Mouse (Mus musculus): Measurements from ENCODE around the gene Kcnh1. TPM values are rescaled to one million over a fixed set of nuclear protein-coding genes. Genes with fewer than 3 reads are reported as not detected.

Kcnh1 gene
- total RNA-seq, 2 experiments from 2014 or later: 0.05 TPM; not detected in 1

- no peak for DNase-seq (ENCODE audit: low spot score)
These were observed 214.6 kb downstream of the Kcnh1 start for GRCm38 (mm10) chr1:192405136-192405535.

DNA sequence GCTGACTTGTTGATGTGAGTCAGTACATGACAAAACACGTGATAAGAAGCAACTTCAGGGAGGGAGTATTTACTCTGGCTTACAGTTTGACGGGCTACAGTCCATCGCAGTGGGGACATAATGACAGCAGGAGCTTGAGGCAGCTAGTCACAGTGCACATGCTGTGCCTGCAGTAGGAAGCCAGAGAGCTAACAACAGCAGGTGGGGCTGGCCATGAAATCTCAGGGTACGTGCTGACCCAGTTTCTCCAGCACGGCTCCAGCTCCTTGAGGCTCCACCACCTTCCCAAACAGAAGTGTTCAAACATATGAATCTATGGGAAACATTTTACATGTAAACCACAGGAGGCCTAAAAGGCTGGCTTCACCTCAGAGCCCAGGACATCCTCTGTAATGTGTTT, 216.0 kb downstream of the Kcnh1 start:
- no peak for DNase-seq (ENCODE audit: low spot score)

- DNase-seq (ENCODE audit: low spot score): no peak
These were observed 225.2 kb downstream of the Kcnh1 start for GRCm38 (mm10) chr1:192415813-192416212.

DNA sequence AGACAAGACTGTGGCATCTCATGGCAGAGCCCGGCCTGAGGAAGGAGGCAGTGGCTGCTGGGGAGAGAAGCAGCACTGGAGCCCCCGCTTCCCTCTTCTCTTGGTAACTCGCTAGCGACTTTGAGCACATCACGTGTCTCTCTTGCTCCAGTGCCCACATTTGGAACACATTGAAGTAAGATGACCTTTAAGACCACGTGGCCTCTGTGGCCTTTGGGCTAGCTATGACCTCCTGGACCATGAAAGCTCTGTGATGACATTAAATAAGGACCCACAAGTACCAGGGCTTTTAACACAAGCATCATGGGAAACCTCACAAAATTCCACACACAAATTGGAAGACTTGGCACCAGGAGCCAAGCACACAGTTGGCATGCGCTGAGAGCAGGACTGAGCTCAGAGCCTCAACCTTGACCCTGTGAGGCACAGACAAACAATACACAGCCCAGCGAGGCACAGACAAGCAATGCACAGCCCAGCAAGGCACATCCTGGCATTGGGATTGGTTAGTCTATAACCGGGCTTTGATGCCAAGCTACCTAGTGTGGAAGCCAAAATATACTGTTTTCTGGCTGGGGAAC, 225.8 kb downstream of the Kcnh1 start:
- no peak for DNase-seq (ENCODE audit: low spot score)

GRCm38 (mm10) chr1:192419176-192419575, 228.6 kb downstream of the Kcnh1 start:
- no peak for DNase-seq (ENCODE audit: low spot score)

GRCm38 (mm10) chr1:192421377-192422166, 231.0 kb downstream of the Kcnh1 start:
- no peak for DNase-seq (ENCODE audit: low spot score)

- no peak for DNase-seq (ENCODE audit: low spot score)
These were observed 240.8 kb downstream of the Kcnh1 start for GRCm38 (mm10) chr1:192431423-192431822.

DNA sequence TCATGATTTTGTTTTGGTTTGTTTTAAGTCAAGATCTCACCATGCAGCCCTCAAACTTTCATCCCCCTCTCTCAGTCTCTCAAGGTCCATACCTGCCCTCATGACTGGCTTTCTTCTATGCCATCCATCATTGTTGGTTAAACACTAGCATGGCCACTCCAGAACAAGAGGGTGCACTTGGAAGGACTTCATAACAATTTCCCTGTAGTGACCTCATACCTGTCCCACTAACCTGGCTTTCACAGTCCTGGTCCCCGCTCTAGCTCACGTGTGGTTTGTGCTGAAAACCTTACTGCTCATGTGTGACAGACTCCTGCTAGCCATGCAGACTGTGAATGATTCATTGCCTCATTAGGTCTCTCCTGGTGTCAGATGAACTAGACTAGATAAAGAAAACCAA, 244.9 kb downstream of the Kcnh1 start:
- no peak for DNase-seq (ENCODE audit: low spot score)

- no peak for DNase-seq (ENCODE audit: low spot score)
These were observed 248.7 kb downstream of the Kcnh1 start for GRCm38 (mm10) chr1:192439151-192439837.

GRCm38 (mm10) chr1:192442772-192443445, 252.3 kb downstream of the Kcnh1 start:
- DNase-seq (ENCODE audit: low spot score): no peak

- DNase-seq (ENCODE audit: low spot score): no peak
These were observed 253.6 kb downstream of the Kcnh1 start for GRCm38 (mm10) chr1:192443998-192444657.

DNA sequence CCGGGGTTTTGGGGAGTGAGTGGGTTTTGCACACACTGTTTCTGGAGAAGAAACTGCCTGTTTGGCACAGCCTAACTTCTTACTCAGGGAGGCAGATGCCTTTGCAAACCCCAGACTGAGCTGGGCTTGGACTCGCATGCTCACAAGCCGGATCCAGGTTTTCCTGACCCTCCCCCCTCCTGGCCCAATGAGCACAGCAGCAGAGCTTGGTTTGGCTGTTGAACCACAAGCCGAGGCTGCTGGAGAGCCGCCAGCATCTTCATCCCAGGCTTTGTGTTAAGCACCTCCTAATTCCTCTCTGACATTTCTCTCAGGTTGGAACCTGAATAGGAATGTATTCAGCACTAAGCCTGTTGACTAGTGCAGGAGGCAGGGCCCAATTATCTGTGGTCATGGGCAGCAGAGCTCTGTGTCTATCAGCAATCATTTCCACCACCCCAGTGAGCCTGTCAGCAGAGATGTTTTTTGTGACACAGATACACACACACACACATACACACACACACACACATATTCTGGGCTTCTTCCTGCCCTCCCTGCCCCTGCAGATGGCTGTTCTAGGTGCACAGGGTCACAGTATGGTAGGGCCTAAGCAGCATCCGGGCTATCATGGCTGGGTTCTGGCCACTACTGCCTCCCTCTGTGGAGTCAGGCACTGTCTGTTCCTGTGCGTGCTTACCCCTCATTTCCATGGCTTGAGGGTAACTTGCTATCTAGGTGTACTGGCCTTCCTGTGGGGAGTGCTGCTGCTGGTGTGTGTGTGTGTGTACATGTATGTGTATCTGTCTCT, 254.3 kb downstream of the Kcnh1 start:
- peak; percentile 8 for DNase-seq (ENCODE audit: low spot score)

- DNase-seq (ENCODE audit: low spot score): no peak
These were observed 255.6 kb downstream of the Kcnh1 start for GRCm38 (mm10) chr1:192446158-192446557.

DNA sequence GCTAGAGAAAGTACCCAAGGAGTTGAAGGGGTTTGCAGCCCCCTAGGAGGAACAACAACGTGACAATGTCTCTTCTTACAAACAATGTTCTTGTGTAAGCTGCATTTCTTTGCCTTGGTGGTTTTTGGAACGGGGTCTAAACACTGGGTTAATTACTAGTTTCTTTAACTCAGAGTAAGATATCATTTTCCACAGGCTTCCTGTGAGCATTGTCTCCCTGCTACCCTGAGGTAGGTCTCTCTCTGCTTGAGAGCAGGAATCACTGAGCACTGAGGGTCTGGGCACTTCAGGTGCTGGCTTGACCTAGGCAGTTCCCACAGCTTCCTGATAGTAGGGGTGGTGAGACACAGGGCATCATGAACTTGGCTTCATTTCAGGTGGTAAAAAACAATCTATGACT, 257.1 kb downstream of the Kcnh1 start:
- DNase-seq (ENCODE audit: low spot score): no peak

GRCm38 (mm10) chr1:192448512-192448911, 257.9 kb downstream of the Kcnh1 start:
- DNase-seq (ENCODE audit: low spot score): no peak

- no peak for DNase-seq (ENCODE audit: low spot score)
These were observed 259.2 kb downstream of the Kcnh1 start for GRCm38 (mm10) chr1:192449572-192450351.

- no peak for DNase-seq (ENCODE audit: low spot score)
These were observed 259.9 kb downstream of the Kcnh1 start for GRCm38 (mm10) chr1:192450425-192450824.

DNA sequence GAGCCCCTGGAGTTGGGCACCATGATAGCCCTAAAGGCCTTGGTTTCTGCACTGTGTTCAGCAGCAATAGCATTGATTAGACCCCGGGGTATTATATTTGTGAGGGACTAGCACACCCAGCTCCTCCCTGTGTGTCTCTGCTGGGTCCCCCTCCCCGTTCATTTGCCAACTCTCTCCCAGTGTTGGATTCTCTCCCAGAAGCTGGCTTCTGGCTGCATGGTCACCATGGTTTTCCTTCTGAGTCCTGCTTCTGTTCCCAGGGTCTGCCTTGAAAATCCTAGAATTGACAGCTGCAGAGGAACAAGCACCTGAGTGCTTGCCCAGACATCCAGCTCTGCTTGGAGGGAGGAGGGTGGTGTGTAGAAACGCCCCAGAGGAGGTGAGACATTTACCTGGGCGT, 261.1 kb downstream of the Kcnh1 start:
- no peak for DNase-seq (ENCODE audit: low spot score)

DNA sequence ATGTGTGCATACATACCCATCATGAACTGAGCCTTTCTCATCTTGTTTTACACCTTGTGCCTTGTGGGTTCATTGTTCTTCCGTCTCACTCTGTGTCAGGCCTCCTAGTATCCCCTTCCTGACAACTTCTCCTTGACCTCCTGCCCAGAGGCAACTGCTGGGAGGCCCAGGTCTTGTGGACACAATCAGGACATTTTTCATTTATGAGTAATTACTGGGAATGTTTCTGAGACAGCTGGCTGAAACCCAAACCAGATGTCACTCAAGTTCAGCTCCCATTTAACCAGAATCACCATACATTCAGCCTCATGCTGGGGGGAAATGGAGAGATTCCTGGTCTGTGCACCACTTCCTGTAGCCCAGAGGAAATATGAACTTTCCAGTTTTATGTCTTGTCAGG, 263.9 kb downstream of the Kcnh1 start:
- no peak for DNase-seq (ENCODE audit: low spot score)

GRCm38 (mm10) chr1:192454981-192455380, 264.4 kb downstream of the Kcnh1 start:
- DNase-seq (ENCODE audit: low spot score): no peak

Measured in gastrocnemius, adult 18-20 months (tissue).